Mouse (Mus musculus): ENCODE results near the gene Thoc5.

Gene Thoc5

DNA sequence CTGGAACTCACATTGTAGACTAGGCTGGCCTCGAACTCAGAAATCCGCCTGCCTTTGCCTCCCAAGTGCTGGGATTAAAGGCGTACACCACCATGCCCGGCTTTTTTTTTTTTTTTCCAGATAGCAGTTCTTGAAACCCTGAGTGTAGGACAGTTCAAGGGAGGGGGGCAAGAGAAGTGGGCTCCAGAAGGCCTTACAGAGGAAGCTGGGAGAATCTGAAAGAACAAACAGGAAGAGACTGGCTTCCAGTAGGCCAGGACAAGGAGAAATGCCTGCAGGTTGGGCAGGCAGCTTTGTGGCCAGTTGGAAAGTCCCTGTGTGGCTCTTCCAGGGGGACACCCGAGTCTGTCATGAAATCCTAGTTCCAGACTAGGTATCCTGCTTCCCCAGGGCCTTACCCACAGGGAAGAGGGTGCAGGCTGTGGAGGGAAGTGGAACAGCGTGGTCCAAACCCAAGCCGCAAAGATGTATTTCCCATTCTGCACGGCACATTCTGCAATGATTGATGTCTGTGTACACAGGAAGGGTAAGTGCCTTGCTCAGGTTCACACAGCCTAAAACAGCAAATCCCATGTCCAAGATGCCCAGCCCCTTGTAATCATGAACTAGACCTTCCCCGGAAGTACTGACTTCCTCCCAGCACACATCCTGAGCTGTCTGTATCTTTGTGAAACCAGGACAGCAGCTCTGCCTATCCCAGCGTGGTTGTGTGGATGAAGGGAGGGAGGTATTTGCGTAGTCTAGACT, 79.4 kb downstream of the Thoc5 start:
- DNase-seq (ENCODE audit: low read depth, low spot score): no peak

GRCm38 (mm10) chr11:4975623-4976022, 80.5 kb downstream of the Thoc5 start:
- DNase-seq (ENCODE audit: low read depth, low spot score): peak; percentile 92
